Mouse (Mus musculus): ENCODE results near the gene Il17ra.

Il17ra gene

DNA sequence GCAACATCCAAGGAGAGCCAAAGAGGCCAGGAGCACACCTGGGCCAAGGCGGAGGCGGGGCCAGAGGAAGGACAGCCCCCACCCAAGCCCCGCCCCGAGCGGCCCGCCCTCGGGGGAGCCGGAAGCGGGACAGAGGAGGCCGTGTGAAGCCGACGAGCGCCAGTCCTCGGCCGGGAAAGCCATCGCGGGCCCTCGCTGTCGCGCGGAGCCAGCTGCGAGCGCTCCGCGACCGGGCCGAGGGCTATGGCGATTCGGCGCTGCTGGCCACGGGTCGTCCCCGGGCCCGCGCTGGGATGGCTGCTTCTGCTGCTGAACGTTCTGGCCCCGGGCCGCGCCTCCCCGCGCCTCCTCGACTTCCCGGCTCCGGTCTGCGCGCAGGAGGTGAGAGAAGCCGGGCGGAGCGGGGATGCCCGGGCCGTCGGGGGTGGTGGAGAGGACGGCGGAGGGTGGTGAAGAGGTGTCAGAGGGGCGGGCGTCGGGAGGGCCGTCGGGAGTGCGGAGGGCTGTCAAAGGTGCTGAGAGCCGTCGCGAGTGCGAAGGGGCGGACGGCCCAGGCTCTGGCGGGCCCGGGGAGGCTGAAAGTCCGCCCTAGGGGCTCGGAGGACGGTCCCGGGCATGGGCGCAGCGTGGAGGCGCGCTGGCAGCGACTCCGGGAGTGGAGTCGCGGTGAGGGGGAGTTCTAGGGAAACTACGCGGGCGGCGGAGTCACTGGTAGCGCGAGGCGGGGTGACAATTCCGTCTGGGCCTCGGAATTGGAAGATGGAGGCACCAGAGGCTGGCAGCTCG is at the start of gene Il17ra:
Il17ra (plus strand) TSS at position 162 of the 786 bp plus-strand sequence.
- ChIA-PET POLR2A (interaction anchor here (0.6 to 1.9 kb wide), 9 partner anchors 9 to 213 kb away, joined by 3 to 8 read pairs (median 4); no protein-coding TSS in a partner anchor), CTCF (interaction anchor here in 2 of 4 experiments (0.6 to 2.0 kb wide), 3 partner anchors 19 to 912 kb away, joined by 5 to 8 read pairs (median 7); no protein-coding TSS in a partner anchor)

DNA sequence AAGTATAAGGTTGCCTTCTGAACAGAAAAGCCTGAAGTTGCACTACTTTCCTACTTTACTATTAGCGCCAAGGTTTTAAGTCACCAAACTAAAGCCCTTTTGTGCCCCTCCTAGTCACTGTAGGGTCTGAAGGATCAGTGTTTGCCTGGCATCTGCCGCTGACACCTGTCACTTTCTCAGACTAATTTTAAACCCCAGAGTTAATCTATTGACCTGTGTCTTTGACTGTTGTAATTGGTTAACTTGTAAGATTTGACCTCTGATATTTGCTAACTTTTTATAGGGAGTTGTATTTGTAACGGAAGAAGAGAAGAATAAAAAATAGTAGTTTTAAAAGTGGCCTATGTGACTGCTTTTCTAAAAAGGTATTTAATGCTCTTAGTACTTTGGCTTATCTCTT is 24.9 kb upstream of the Il17ra start:
- POLR2A ChIA-PET, result no interaction called here
- CTCF ChIA-PET, result interaction anchor here in 1 of 4 experiments (0.8 kb wide), 1 partner anchor 13 kb away, joined by 3 read pairs; no protein-coding TSS in a partner anchor

DNA sequence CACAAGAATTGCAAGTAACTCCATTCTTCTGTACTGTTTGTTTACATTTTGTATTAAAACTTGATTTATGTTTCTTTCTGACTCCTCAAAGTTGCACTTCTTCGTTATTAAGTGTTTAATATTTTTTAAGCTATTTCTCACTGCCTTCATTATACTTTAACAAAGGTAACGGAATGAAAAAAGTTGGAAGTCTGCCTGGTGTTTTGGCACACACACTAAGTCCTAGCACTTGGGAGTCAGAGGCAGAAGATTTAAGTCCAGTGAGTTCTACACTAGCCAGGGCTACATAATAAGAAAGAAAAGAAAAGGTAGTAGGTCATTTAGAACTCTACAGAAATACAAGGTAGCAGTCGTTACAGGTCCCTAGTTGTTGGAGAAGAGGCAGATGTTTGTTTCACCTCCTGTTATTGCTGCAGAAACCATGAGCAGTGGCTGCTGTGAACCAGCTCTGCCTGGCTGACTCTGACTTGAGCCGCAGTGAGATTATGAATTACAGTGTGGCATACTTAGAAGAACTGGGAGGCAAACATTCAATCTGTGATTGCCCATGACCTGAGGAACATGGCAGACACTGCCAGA is 20.8 kb upstream of the Il17ra start:
- CTCF ChIA-PET, result no interaction called here
- POLR2A ChIA-PET, result interaction anchor here in 2 of 4 experiments (0.7 to 1.9 kb wide), 2 partner anchors 9 to 25 kb away, joined by 4 to 6 read pairs; no protein-coding TSS in a partner anchor

DNA sequence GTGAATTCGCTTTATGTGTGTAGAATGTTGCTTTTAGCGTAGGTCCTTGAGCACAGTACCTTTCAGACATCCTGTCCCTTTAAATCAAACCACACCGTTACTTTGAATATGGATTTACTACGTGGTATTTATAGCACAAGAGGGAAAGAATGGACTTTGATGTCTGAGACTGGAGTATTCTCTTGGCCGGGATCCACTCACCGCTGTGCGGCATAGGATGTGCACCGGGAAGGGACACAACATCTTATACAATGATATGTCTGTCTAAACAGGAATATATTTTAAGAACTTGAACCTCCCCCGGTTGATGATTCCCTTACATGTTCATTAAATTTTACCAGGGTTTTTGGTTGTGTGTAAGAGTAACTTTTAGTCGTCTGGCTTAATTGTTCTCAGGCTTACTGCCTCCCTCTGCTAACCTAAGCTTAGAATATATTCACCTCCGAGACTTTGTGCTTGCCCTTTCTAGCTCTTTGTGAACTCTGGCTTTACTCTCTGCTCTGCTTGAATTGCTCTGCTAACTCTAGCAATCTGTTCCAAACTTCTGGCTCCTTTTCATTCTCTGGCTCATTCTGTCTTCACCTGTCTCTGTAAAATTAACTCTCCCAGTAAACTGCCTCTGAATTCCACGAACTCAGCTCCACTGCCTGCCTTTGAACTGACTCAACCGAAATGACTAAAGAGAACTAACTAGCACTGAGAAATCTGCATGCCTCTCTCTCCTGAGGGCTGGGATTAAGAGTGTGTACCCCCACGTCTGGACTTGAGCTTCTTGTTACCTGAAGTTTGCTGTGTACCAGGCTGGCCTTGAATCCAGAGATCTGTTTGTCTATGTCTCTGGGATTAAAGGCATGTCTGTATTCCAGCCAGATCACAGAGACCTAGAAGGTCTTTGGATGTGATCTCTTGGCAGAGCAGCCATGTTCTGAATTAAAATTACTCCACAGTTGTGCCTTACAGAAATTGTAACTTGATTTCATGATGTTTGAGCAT is 19.4 kb upstream of the Il17ra start:
- POLR2A ChIA-PET, result interaction anchor here in 2 of 4 experiments (0.6 to 2.1 kb wide), 9 partner anchors 10 to 208 kb away, joined by 3 to 8 read pairs (median 4); no protein-coding TSS in a partner anchor

DNA sequence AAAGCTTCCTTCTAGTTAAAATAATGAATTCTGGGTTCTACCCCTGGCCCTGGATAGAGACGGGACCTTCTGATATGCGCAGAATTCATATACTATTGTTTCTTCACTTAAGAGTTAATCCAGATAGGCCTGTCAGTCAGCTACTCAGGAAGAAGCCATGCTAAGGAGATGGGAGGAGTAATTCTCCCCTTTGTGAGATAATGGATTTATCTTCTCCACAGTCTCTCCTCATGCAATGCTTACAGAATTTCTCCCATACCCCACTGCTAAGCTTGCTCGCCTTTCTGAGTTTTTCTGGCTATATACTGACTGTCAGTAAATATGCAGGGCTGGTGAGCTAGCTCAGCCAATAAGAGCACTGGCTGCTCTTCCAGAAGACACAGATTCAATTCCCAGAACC is 12.8 kb upstream of the Il17ra start:
- ChIA-PET POLR2A (interaction anchor here in 2 of 4 experiments (0.5 to 1.9 kb wide), 4 partner anchors 13 to 45 kb away, joined by 3 to 8 read pairs (median 4); partner anchors contain the start of gene Il17ra (in 1 of the 2)), CTCF (interaction anchor here in 2 of 4 experiments (0.5 to 0.8 kb wide), 2 partner anchors 10 to 50 kb away, joined by 3 to 6 read pairs; no protein-coding TSS in a partner anchor)

More for the DNA sequence above, 19.4 kb upstream of the Il17ra start:
- CTCF ChIA-PET, result interaction anchor here in 2 of 4 experiments (0.5 to 1.2 kb wide), 2 partner anchors 14 kb away, joined by 3 to 4 read pairs; no protein-coding TSS in a partner anchor

DNA sequence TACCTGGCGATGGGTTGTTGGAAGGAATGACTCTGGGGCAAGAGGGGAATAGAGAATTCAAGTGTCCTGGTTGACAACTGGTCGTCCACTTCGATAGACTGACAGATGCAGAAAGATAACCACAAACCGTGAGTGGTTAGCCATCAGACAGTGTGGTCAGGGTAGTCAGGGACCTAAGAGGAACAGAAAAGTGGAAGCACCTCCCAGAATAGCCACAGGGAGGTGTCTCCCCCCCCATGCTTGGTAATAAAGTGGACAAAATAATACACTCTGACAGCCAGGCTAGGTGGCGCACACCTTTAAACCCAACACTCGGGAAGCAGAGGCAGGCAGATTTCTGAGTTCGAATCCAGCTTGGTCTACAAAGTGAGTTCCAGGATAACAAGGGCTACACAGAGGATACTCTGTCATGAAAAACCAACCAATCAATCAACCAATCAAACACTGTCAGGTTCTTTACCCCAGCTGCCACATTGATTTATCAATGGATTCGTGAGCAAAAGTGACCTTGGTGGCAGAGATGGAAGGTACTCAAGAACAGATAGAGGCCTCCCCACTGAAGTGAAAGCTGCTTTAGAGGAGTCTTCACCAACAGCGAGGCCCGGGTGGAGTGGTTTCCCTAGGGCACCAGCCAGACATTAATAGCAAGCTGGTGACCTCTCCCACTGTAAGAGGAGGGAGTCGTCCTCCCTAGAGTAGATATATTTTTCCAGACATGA is 10.5 kb upstream of the Il17ra start:
- POLR2A ChIA-PET, result no interaction called here
- CTCF ChIA-PET, result no interaction called here

DNA sequence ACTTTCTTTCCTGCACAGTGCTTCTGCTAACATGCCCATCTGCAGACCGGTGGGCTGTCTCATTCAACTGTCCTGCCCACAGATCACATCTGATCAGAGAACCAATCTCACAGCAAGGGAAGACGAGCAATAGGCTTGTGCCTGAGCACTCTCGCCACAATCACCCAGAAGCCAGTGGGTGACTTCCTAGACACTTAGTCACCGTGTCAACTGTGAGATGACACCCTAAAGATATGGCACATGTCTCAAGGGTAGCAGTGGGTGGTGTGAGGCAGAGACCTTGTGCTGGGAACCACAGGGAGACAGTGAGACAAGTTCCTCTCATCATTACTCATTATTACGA is 10.0 kb upstream of the Il17ra start:
- CTCF ChIA-PET, result no interaction called here
- POLR2A ChIA-PET, result interaction anchor here in 1 of 4 experiments (0.5 kb wide), 1 partner anchor 441 kb away, joined by 4 read pairs; no protein-coding TSS in a partner anchor

DNA sequence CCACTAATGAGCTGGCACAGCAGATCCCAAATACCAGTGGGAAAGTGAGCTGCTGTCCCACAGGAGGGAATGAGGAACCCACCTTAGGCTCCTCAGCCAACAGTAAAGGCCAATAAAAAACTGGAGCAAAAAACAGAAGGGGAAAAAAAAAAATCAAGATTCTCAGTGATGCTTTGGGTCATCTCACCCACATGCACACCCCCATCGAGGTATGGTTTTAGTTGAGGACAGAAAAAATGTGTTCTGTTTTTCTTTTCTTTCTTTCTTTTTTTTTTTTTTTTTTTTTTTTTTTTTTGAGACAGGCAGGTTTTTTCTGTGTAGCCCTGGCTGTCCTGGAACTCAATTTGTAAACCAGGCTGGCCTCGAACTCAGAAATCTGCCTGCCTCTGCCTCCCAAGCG is 9.5 kb upstream of the Il17ra start:
- CTCF ChIA-PET, result no interaction called here
- POLR2A ChIA-PET, result interaction anchor here in 2 of 4 experiments (0.5 to 1.6 kb wide), 3 partner anchors 9 to 441 kb away, joined by 4 to 8 read pairs (median 5); no protein-coding TSS in a partner anchor

DNA sequence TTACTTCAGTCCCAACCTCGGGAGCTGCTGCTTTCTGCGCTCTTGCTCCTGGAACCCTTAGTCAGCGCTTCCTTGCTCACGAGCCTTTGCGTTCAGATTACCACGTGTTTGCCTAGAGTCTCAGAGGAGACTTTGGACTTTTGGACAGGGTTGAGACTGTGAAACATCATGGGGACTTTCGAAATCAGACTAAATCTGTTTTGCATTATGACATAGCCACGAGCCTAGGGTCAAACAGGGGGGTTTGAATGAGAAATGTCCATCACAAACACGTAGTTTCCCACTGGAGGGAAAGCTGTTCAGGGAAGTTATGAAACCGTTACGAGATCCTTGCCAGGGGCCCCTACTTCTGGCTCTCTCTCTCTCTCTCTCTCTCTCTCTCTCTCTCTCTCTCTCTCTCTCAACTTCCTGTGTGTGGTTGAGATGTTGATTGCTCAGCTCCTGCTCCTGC is 8.4 kb upstream of the Il17ra start:
- POLR2A ChIA-PET, result interaction anchor here in 1 of 4 experiments (0.7 to 1.9 kb wide), 5 partner anchors 10 to 67 kb away, joined by 4 to 8 read pairs (median 4); no protein-coding TSS in a partner anchor
- CTCF ChIA-PET, result interaction anchor here (0.6 to 1.1 kb wide), 10 partner anchors 15 to 1380 kb away, joined by 3 to 5 read pairs (median 3); no protein-coding TSS in a partner anchor

DNA sequence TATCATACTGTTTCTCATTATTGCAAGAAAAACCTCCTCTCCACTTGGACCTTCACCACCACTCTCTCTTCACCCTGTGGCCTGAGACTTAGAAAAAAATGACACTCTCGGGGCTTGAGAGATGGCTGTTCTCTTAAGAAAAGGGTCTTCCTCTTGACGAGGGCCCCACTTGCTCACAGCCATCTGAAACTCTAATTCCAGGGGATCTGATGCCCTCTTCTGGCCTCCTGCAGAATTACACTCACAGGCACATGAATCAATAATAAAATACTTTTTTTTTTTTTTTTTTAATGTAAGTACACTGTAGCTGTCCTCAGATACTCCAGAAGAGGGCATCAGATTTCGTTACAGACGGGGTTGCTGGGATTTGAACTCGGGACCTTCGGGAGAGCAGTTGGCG is 6.0 kb upstream of the Il17ra start:
- ChIA-PET POLR2A (interaction anchor here in 3 of 4 experiments (0.6 to 1.7 kb wide), 4 partner anchors 13 to 209 kb away, joined by 3 to 4 read pairs (median 4); partner anchors contain the start of gene Cecr2 (in 1 of the 3)), CTCF (interaction anchor here (0.6 to 1.5 kb wide), 16 partner anchors 8 to 863 kb away, joined by 3 to 8 read pairs (median 4); no protein-coding TSS in a partner anchor)

DNA sequence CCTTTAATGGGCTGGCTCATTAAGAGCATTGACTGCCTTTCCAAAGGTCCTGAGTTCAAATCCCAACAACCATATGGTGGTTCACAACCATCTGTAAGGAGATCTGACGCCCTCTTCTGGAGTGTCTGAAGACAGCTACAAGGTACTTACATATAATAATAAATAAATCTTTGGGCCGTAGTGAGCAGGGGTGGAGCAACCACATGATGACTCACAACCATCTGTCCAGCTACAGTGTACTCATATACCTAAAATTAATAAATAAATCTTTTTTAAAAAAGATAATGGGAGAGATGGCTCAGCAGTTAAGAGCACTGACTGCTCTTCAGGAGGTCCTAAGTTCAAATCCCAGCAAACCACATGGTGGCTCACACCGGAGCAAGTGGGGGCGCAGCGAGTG is 5.3 kb upstream of the Il17ra start:
- ChIA-PET POLR2A (interaction anchor here in 2 of 4 experiments (0.6 kb wide), 3 partner anchors 81 to 209 kb away, joined by 3 to 4 read pairs (median 3); partner anchors contain the start of gene Cecr2 (in 1 of the 2)), CTCF (interaction anchor here (0.6 to 1.5 kb wide), 17 partner anchors 7 to 864 kb away, joined by 3 to 8 read pairs (median 4); no protein-coding TSS in a partner anchor)

DNA sequence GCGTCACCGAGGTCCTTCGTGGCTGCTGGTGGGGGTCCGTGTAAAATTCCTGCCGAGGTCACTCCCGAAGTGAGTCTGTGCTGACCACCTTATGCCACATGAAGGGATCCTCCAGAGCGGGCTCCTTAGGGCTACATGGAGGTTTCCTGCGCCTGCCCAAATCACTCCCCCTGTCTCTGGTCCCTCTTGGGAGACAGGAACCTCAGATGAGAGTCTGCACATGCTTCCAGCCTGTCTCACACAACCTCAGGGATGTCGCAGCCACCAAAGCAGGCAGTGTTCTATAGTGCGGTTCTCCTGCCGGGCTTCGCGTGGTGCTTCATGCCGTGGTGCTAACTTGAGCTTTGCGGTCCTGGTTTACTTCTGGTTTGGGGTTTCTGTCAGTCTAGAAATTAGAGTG is 1.8 kb upstream of the Il17ra start:
- POLR2A ChIA-PET, result interaction anchor here in 1 of 4 experiments (0.7 to 1.9 kb wide), 4 partner anchors 11 to 72 kb away, joined by 3 to 5 read pairs (median 4); no protein-coding TSS in a partner anchor
- CTCF ChIA-PET, result interaction anchor here in 1 of 4 experiments (1.1 kb wide), 1 partner anchor 22 kb away, joined by 3 read pairs; no protein-coding TSS in a partner anchor

DNA sequence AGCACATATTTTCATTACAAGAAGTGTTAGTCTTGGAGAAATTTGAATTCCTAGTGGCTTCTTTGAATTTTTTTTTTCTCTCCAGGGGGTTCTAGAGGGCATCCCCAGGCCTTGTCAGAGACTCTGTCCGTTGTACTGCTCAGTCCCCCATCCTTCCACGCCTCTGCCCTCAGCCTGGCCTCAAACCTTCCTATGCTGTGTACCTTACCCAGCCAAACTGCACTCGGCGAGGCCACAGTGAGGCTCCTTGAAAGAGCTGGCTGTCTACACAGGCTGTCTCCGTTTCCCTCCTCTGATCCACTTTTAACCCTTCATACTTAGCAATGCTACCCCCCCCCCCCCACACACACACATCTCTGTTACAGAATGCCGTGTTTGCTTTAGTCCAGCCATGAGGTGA is 796 bp upstream of the Il17ra start:
- ChIA-PET CTCF (interaction anchor here in 2 of 4 experiments (0.6 to 1.4 kb wide), 3 partner anchors 21 to 913 kb away, joined by 3 to 7 read pairs (median 5); no protein-coding TSS in a partner anchor), POLR2A (interaction anchor here (0.6 to 1.9 kb wide), 13 partner anchors 10 to 534 kb away, joined by 3 to 8 read pairs (median 4); no protein-coding TSS in a partner anchor)

DNA sequence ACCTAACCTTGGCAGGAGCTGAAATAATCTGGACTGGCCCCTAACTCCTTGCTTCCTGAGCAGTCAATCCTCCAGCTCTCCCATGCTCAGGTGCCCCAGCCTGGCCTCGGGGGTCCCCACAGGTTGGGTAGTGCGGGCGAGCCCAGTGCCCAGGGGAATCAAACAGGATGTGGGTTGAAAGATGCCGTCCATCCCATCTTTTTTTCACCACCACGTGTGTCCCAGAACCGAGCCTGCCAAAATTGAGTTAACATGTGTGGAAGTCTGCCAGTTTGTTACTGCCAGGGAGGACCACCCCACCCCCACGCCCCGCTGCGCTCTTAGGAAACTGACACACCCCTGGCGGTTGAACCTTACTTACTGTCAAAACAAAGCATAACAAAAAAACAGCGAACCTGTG is 837 bp downstream of the Il17ra start:
- POLR2A ChIA-PET, result interaction anchor here in 2 of 4 experiments (0.8 to 1.9 kb wide), 4 partner anchors 8 to 107 kb away, joined by 3 to 8 read pairs (median 6); no protein-coding TSS in a partner anchor
- CTCF ChIA-PET, result interaction anchor here in 2 of 4 experiments (1.4 to 2.0 kb wide), 2 partner anchors 19 kb away, joined by 7 to 8 read pairs; no protein-coding TSS in a partner anchor

DNA sequence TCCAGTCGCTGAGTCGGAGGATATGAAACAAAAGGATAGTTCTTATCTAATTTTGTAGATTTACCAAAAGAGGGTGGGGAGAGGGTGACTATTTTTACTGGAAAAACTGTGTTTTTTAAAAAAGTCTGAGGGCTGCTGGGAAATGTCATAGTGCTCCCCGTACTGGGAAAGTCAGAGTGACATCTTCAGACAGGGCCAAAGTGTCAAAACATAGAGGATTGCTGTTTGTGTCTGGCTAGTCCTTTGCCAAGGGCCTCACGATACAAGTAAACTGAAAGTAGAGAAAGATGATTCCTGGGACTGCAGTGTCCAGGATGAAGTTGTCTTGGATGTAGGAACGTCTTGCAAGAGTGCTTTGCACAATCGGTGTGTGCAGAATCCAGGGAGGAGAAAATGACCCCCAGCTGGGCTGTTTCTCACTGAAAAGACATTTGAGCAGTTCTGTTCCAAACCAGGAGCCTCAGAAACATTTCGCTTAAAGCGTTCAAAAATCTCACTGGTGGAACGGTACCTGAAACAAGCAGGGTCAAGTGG is 1.4 kb downstream of the Il17ra start:
- ChIA-PET CTCF (interaction anchor here in 1 of 4 experiments (2.0 kb wide), 1 partner anchor 18 kb away, joined by 8 read pairs; no protein-coding TSS in a partner anchor), POLR2A (no interaction called here)

DNA sequence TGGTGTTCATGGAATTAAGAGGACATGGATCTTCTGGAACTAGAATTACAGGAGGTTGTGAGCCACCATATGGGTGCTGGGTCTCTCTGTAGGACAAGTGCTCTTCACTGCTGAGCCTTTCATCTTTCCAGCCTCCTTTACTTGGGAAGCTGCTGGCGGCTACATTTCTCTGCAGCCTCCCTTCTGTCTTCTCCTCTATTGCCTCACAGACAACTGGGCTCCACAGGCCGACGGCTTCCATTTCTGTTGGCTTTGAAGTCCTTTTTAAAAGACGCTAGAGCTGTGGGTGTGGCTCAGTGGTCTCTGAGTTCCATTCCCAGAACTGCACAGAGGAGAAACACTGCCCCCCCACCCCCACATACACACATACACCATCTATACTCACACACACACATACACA is 2.3 kb downstream of the Il17ra start:
- ChIA-PET POLR2A (no interaction called here), CTCF (interaction anchor here in 1 of 4 experiments (0.5 kb wide), 1 partner anchor 8 kb away, joined by 4 read pairs; no protein-coding TSS in a partner anchor)
